Mouse (Mus musculus) G1E (cell line): ENCODE measurements around the gene Gm8994.

Experiments used
- CTCF ChIP-seq: IDR thresholded peaks from 2 replicates; pipeline ENCODE4 v1.5.1; 2012; ENCODE audit warnings: low read depth, low read length, inconsistent platforms, mixed read lengths
- GATA1 ChIP-seq: IDR thresholded peaks from 2 replicates; pipeline ENCODE4 v1.6.1; 2012; ENCODE audit warnings: borderline replicate concordance, low read length, inconsistent platforms, mixed read lengths
- POLR2AphosphoS5 ChIP-seq: IDR thresholded peaks from 2 replicates; pipeline ENCODE4 v1.6.1; 2012; ENCODE audit warnings: low read depth, low read length, inconsistent platforms; ENCODE audit not compliant: insufficient replicate concordance
- TAL1 ChIP-seq: conservative IDR thresholded peaks from 2 replicates; pipeline ENCODE4 v1.6.1; 2012; ENCODE audit warnings: low read depth, low read length, inconsistent platforms, mixed read lengths

GRCm38 (mm10) chr6:136291424-136291823 lies 35.9 kb upstream of the Gm8994 start:
- TF ChIP-seq CTCF (no peak), GATA1 (no peak), POLR2AphosphoS5 (no peak), TAL1 (no peak)
